Mouse (Mus musculus) lung, postnatal 36 days (tissue): ENCODE data around the gene Gtdc1.

Experiments
- DNase-seq: peaks from one replicate; pipeline ENCODE4 v3.0.0; 2022; ENCODE audit warnings: mixed read lengths

Gtdc1 gene

GRCm38 (mm10) chr2:44571156-44571555 is 356.3 kb downstream of the Gtdc1 start:
- no peak for DNase-seq

GRCm38 (mm10) chr2:44569140-44569952 is 358.1 kb downstream of the Gtdc1 start:
- DNase-seq: no peak

GRCm38 (mm10) chr2:44564776-44565692 is 362.4 kb downstream of the Gtdc1 start:
- no peak for DNase-seq

- no peak for DNase-seq
Observed at GRCm38 (mm10) chr2:44561789-44562188, 365.7 kb downstream of the Gtdc1 start.

- peak; percentile 40 for DNase-seq
Observed at GRCm38 (mm10) chr2:44559242-44559944, 368.1 kb downstream of the Gtdc1 start.

- DNase-seq: no peak
Observed at GRCm38 (mm10) chr2:44557669-44558281, 369.7 kb downstream of the Gtdc1 start.

- DNase-seq: no peak
Observed at GRCm38 (mm10) chr2:44556861-44557592, 370.4 kb downstream of the Gtdc1 start.

- DNase-seq: no peak
Observed at GRCm38 (mm10) chr2:44554716-44555115, 372.7 kb downstream of the Gtdc1 start.

- no peak for DNase-seq
Observed at GRCm38 (mm10) chr2:44549311-44549710, 378.1 kb downstream of the Gtdc1 start.

GRCm38 (mm10) chr2:44542775-44543174 is 384.7 kb downstream of the Gtdc1 start:
- no peak for DNase-seq

GRCm38 (mm10) chr2:44541726-44542125 is 385.7 kb downstream of the Gtdc1 start:
- DNase-seq: peak; percentile 40

GRCm38 (mm10) chr2:44540881-44541280 is 386.6 kb downstream of the Gtdc1 start:
- DNase-seq: no peak

GRCm38 (mm10) chr2:44539121-44539634 is 388.3 kb downstream of the Gtdc1 start:
- DNase-seq: no peak

GRCm38 (mm10) chr2:44538135-44538534 is 389.3 kb downstream of the Gtdc1 start:
- DNase-seq: no peak

- DNase-seq: no peak
Observed at GRCm38 (mm10) chr2:44535760-44536159, 391.7 kb downstream of the Gtdc1 start.

- DNase-seq: no peak
Observed at GRCm38 (mm10) chr2:44535136-44535675, 392.3 kb downstream of the Gtdc1 start.

GRCm38 (mm10) chr2:44526110-44527032 is 401.1 kb downstream of the Gtdc1 start:
- DNase-seq: no peak

GRCm38 (mm10) chr2:44525187-44525919 is 402.1 kb downstream of the Gtdc1 start:
- no peak for DNase-seq

GRCm38 (mm10) chr2:44519236-44519635 is 408.2 kb downstream of the Gtdc1 start:
- no peak for DNase-seq
